Mouse (Mus musculus) kidney, embryonic 16.5 days (tissue): ENCODE results near the gene Tmem117. TPM values are rescaled to one million over a fixed set of nuclear protein-coding genes. Genes with fewer than 3 reads are reported as not detected.

ENCODE experiments used
- ATAC-seq: fragments of 200-750 bp; cut with Nextera tagmentation; 2 replicates; pipeline ENCODE4 v1.8.0; 2017; ENCODE audit warnings: moderate TSS enrichment; ENCODE audit not compliant: low FRiP score, low TSS enrichment
- H3K27ac ChIP-seq: fragments of 300-500 bp; sonication (generic); 2 replicates; pipeline ENCODE4 v1.5.1; 2014; ENCODE audit warnings: low read length
- H3K27me3 ChIP-seq: fragments of 300-500 bp; sonication (generic); 2 replicates; pipeline ENCODE4 v1.6.1; 2014; ENCODE audit warnings: low read length, control low read depth, mixed read lengths; ENCODE audit not compliant: insufficient read depth
- H3K36me3 ChIP-seq: fragments of 300-500 bp; sonication (generic); 2 replicates; pipeline ENCODE4 v1.6.1; 2014; ENCODE audit warnings: low read length, control low read depth, mixed read lengths; ENCODE audit not compliant: insufficient read depth
- H3K4me1 ChIP-seq: fragments of 300-500 bp; sonication (generic); 2 replicates; pipeline ENCODE4 v1.6.1; 2014; ENCODE audit warnings: low read length, control low read depth, mixed read lengths; ENCODE audit not compliant: insufficient read depth
- H3K4me2 ChIP-seq: fragments of 300-500 bp; sonication (generic); replicated peaks from 2 replicates; pipeline ENCODE4 v1.6.1; 2014; ENCODE audit warnings: low read depth, low read length
- H3K4me3 ChIP-seq: fragments of 300-500 bp; sonication (generic); 2 replicates; pipeline ENCODE4 v1.5.1; 2014; ENCODE audit warnings: mild to moderate bottlenecking, low read length
- H3K9ac ChIP-seq: fragments of 300-500 bp; sonication (generic); replicated peaks from 2 replicates; pipeline ENCODE4 v1.6.1; 2014; ENCODE audit warnings: low read length
- H3K9me3 ChIP-seq: fragments of 300-500 bp; sonication (generic); 2 replicates; pipeline ENCODE4 v1.6.1; 2016; ENCODE audit warnings: low read length, control low read depth
- WGBS: fragments of 180-500 bp; shearing (Covaris S2); extraction: QIAGEN DNeasy Blood & Tissue Kit; methylation state at CpG from one replicate; pipeline ENCODE4 v1.1.7; 2014; 5-methylcytosine and 5-hydroxymethylcytosine counted together
- polyA plus RNA-seq: library from polyadenylated mRNA; unstranded; fragments of >200 nt; fragmentation: Nextera tagmentation; extraction: Ambion mirVana; gene quantifications from 2 replicates; pipeline ENCODE4 v1.2.1, GENCODE M21; 2015

Tmem117 gene
- polyA plus RNA-seq, 1 experiment from 2014 or later = 14.6 TPM

- Histone ChIP-seq H3K4me1 (no peaks in the 10 kb centered on the region), H3K27ac (no peak overlapping the region), H3K27me3 (no peaks in the 10 kb centered on the region), H3K4me2 (no peak overlapping the region), H3K4me3 (no peak overlapping the region), H3K9ac (no peak overlapping the region), H3K9me3 (no peaks in the 10 kb centered on the region), H3K36me3 (no peaks in the 10 kb centered on the region)
- ATAC-seq = no peak
- 83% methylated on average over 1 of the region's 1 CpGs for WGBS
These were observed 35.4 kb upstream of the Tmem117 start for GRCm38 (mm10) chr15:94593586-94593985.

DNA sequence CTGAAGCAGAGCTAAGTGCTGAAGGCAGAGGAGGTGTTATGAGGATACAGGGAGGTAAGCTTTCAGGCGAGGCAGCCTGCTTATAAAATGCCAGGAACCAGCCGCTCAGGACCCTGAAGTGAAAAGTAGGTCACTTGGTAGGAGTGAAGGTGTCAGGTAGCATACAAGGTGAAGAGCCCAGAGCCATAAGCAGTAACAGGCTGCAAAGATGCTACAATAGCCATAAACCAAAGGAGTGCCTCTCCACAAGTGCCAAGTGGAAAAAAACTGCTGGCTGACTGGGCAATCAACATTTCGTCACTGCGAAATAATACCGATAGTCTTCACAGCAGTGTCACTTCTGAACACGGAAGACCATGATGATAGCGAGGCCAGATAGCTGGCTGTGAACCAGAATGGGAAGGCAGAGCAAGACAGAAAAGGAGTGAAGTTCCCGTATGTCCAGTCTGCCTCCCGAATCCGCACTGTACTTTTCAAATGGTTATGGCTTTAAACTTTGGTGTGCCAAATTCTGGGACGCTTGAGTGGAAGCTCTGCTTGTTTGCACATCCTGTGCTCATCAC is 28.8 kb upstream of the Tmem117 start:
- no peaks in the 10 kb centered on the region for H3K9me3 ChIP-seq
- H3K27ac ChIP-seq = no peak overlapping the region
- no peak for ATAC-seq
- no peaks in the 10 kb centered on the region for H3K27me3 ChIP-seq
- WGBS = 55% methylated on average over 11 of the region's 11 CpGs
- H3K9ac ChIP-seq = no peak overlapping the region
- no peak overlapping the region for H3K4me2 ChIP-seq
- H3K4me1 ChIP-seq = peaks cover 5% of the 10 kb centered on the region; the same call in 1 of the 2 replicates
- H3K4me3 ChIP-seq = no peak overlapping the region
- no peaks in the 10 kb centered on the region for H3K36me3 ChIP-seq

DNA sequence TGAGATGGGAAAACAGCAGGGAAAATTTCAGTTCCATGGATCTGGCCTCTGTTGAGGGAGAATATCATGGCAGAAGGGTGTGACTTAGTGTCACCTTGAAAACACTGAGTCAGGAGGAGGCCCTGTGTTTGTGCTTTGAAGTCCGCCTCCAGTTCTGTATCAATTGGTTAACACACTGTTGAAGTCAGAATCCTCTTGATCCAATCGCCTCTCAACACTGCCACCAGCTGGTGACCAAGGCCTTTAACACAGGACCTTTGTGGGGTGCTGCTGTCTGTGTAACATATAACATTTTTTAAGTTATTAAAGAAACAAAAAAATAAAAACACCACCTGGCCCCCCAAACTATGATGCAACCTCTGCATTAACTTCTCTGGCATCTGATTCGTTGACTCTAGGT is 27.7 kb upstream of the Tmem117 start:
- Histone ChIP-seq H3K27me3 (no peaks in the 10 kb centered on the region), H3K4me1 (peaks cover 5% of the 10 kb centered on the region; the same call in 1 of the 2 replicates), H3K9ac (no peak overlapping the region), H3K9me3 (no peaks in the 10 kb centered on the region), H3K27ac (no peak overlapping the region), H3K4me2 (no peak overlapping the region), H3K4me3 (no peak overlapping the region), H3K36me3 (no peaks in the 10 kb centered on the region)
- 26% methylated on average over 3 of the region's 3 CpGs for WGBS
- 0 out of 2 replicates have a peak, but pooled peaks have one; percentile 15 for ATAC-seq

GRCm38 (mm10) chr15:94602441-94602840 is 26.6 kb upstream of the Tmem117 start:
- Histone ChIP-seq H3K36me3 (no peaks in the 10 kb centered on the region), H3K4me1 (peaks cover 5% of the 10 kb centered on the region; the same call in 1 of the 2 replicates), H3K27ac (no peak overlapping the region), H3K4me2 (no peak overlapping the region), H3K9me3 (no peaks in the 10 kb centered on the region), H3K27me3 (no peaks in the 10 kb centered on the region), H3K9ac (no peak overlapping the region), H3K4me3 (no peak overlapping the region)
- ATAC-seq = no peak
- WGBS = 45% methylated on average over 3 of the region's 3 CpGs

DNA sequence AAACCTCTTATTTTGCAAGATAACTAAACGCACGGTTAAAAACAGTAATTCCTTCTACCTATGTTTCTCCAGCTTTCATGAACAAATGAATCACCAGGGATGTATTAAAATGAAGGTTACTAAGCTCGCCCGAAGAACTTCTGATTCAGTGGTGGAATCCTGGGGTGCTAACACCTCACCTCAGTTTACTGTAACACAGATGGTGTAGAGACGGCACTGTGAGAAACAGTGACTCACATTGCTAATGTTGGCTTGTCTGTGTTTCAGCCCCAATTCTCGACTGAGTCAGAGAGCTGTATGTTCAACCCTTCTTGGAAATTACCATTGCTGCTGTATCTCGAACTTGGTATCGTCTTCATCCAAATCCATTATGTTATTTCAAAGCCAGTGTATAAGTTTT is 21.3 kb upstream of the Tmem117 start:
- H3K9me3 ChIP-seq = no peaks in the 10 kb centered on the region
- H3K4me1 ChIP-seq = no peaks in the 10 kb centered on the region
- H3K27ac ChIP-seq = no peak overlapping the region
- no peak overlapping the region for H3K4me3 ChIP-seq
- no peak overlapping the region for H3K4me2 ChIP-seq
- no peak for ATAC-seq
- no peak overlapping the region for H3K9ac ChIP-seq
- H3K36me3 ChIP-seq = no peaks in the 10 kb centered on the region
- H3K27me3 ChIP-seq = no peaks in the 10 kb centered on the region
- 92% methylated on average over 8 of the region's 8 CpGs for WGBS

DNA sequence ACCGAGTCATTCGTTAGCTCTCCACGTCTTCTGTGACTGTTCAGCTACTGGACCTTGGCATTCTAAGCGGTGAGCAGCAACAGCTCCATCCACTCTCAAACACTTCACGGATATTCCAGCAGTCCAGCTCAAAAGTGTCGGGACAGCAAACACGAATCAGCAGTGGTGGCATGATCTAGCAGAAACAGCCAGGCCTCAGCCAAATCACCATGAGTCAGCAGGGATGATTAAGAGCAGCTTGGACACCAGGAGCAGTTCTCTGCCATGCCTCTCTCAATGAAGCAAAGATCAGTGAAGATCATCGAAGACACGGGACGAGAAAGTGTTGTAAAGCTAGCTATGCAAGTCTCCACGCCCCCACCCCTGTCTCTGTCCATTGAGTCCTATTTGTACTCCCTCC is 13.0 kb upstream of the Tmem117 start:
- Histone ChIP-seq H3K4me3 (no peak overlapping the region), H3K4me1 (no peaks in the 10 kb centered on the region), H3K4me2 (no peak overlapping the region), H3K9me3 (no peaks in the 10 kb centered on the region), H3K36me3 (no peaks in the 10 kb centered on the region), H3K27me3 (no peaks in the 10 kb centered on the region), H3K9ac (no peak overlapping the region), H3K27ac (no peak overlapping the region)
- 92% methylated on average over 11 of the region's 11 CpGs for WGBS
- ATAC-seq = no peak

GRCm38 (mm10) chr15:94620909-94621308 is 8.1 kb upstream of the Tmem117 start:
- Histone ChIP-seq H3K27ac (no peak overlapping the region), H3K4me3 (no peak overlapping the region), H3K36me3 (no peaks in the 10 kb centered on the region), H3K9ac (no peak overlapping the region), H3K4me2 (no peak overlapping the region), H3K27me3 (no peaks in the 10 kb centered on the region), H3K4me1 (no peaks in the 10 kb centered on the region), H3K9me3 (no peaks in the 10 kb centered on the region)
- no peak for ATAC-seq

DNA sequence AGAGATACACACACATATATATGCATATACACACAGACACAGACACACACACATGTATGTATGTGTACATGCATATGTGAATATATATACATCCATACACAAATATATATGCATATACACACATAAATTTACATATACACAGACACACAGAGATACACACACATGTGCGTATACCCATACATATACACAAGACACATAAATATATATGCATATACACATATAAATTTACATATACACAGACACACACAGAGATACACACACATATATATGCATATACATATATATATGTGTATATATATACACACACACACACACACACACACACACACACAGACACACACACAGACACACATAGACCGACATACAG is 586 bp upstream of the Tmem117 start:
- 45% methylated on average over 2 of the region's 2 CpGs for whole genome bisulfite sequencing
- H3K4me1 ChIP-seq = no peaks in the 10 kb centered on the region
- peaks cover 8% of the 10 kb centered on the region; the same call in 1 of the 2 replicates for H3K27me3 ChIP-seq
- ATAC-seq = no peak
- H3K9ac ChIP-seq = no peak overlapping the region; the same call in 1 of the 2 replicates
- H3K27ac ChIP-seq = no peak overlapping the region
- H3K4me3 ChIP-seq = peak overlapping the region; percentile 58
- no peaks in the 10 kb centered on the region for H3K9me3 ChIP-seq
- H3K4me2 ChIP-seq = peak overlapping the region; percentile 98
- no peaks in the 10 kb centered on the region for H3K36me3 ChIP-seq

- Histone ChIP-seq H3K27me3 (peaks cover 8% of the 10 kb centered on the region; the same call in 1 of the 2 replicates), H3K4me2 (no peak overlapping the region), H3K36me3 (no peaks in the 10 kb centered on the region), H3K4me1 (no peaks in the 10 kb centered on the region), H3K4me3 (no peak overlapping the region), H3K9me3 (no peaks in the 10 kb centered on the region), H3K9ac (no peak overlapping the region), H3K27ac (no peak overlapping the region)
- no peak for ATAC-seq
- 80% methylated on average over 4 of the region's 4 CpGs for WGBS
These were observed 1.5 kb downstream of the Tmem117 start for GRCm38 (mm10) chr15:94630553-94630952.

- Histone ChIP-seq H3K4me3 (no peak overlapping the region), H3K4me2 (no peak overlapping the region), H3K9me3 (no peaks in the 10 kb centered on the region), H3K27ac (no peak overlapping the region), H3K9ac (no peak overlapping the region), H3K36me3 (no peaks in the 10 kb centered on the region), H3K4me1 (peaks cover 6% of the 10 kb centered on the region), H3K27me3 (peaks cover 8% of the 10 kb centered on the region; the same call in 1 of the 2 replicates)
- 51% methylated on average over 11 of the region's 11 CpGs for WGBS
- ATAC-seq = no peak
These were observed 5.5 kb downstream of the Tmem117 start for GRCm38 (mm10) chr15:94634524-94634923.
